Comparison of ENCODE assay signal across 19 mouse cellular contexts in genomic region chr9:91374665-91375064, GRCm38 (mm10). TPM values are rescaled to one million over a fixed set of nuclear protein-coding genes. Genes with fewer than 3 reads are reported as not detected.
A peak's percentile ranks its signal among the peaks of the same experiment; 100 is the strongest.
DNase-seq lines count a peak whose midpoint lies in the region; ATAC-seq and TF ChIP-seq lines count a peak whose summit lies in the region.
"Had no signal": no experiment of that assay in that cellular context is flagged by ENCODE, and none has a peak within 500 bp of the region (broad histone marks: within the 10 kb centered on the region; RNA-seq: fewer than 3 reads in every experiment).

No protein-coding gene starts in this region.

- 12% methylated on average over 4 of the region's 4 CpGs for WGBS in forebrain, embryonic 11.5 days
- 42% methylated on average over 4 of the region's 4 CpGs for WGBS in forebrain, postnatal 0 days
- WGBS in midbrain, embryonic 12.5 days: 6% methylated on average over 4 of the region's 4 CpGs
- 5% methylated on average over 4 of the region's 4 CpGs for WGBS in midbrain, embryonic 11.5 days
- WGBS in hindbrain, postnatal 0 days: 30% methylated on average over 4 of the region's 4 CpGs
- 16% methylated on average over 4 of the region's 4 CpGs for WGBS in neural tube, embryonic 15.5 days

- H3K9me3 ChIP-seq in forebrain, embryonic 11.5 days (ENCODE audit: control insufficient read depth, low read length): no peaks in the 10 kb centered on the region
- H3K9me3 ChIP-seq in forebrain, postnatal 0 days (ENCODE audit: low read length): no peaks in the 10 kb centered on the region
- no peaks in the 10 kb centered on the region for H3K9me3 ChIP-seq in midbrain, embryonic 12.5 days
- H3K9me3 ChIP-seq in midbrain, embryonic 11.5 days (ENCODE audit: control insufficient read depth, low read length): no peaks in the 10 kb centered on the region
- H3K9me3 ChIP-seq in hindbrain, postnatal 0 days (ENCODE audit: low read length): no peaks in the 10 kb centered on the region
- H3K9me3 ChIP-seq in neural tube, embryonic 15.5 days (replicated peaks): no peaks in the 10 kb centered on the region
- H3K9me3 ChIP-seq: limb, embryonic 13.5 days had no signal

- no peak for ATAC-seq in forebrain, embryonic 11.5 days (replicated peaks; ENCODE audit: low FRiP score)
- ATAC-seq in forebrain, postnatal 0 days: no peak
- no peak for ATAC-seq in midbrain, embryonic 12.5 days (ENCODE audit: low FRiP score, low read depth)
- ATAC-seq in midbrain, embryonic 11.5 days (ENCODE audit: low FRiP score): no peak
- no peak for ATAC-seq in hindbrain, postnatal 0 days
- ATAC-seq in neural tube, embryonic 15.5 days (ENCODE audit: low FRiP score): no peak
- ATAC-seq: CD4-positive, CD25-positive, alpha-beta regulatory T cell, adult 4 months; liver, postnatal 0 days had no signal

- no peak for TF ChIP-seq CTCF in forebrain, postnatal 0 days (IDR thresholded peaks at IDR 0.05; ENCODE audit: low read depth)
- no peak for TF ChIP-seq CTCF in hindbrain, postnatal 0 days (IDR thresholded peaks at IDR 0.05; ENCODE audit: low read depth)

- no peaks in the 10 kb centered on the region for H3K36me3 ChIP-seq in forebrain, embryonic 11.5 days (ENCODE audit: control insufficient read depth, insufficient read depth, low read length)
- no peaks in the 10 kb centered on the region for H3K36me3 ChIP-seq in forebrain, postnatal 0 days (ENCODE audit: insufficient read depth)
- H3K36me3 ChIP-seq in midbrain, embryonic 12.5 days: no peaks in the 10 kb centered on the region
- H3K36me3 ChIP-seq in midbrain, embryonic 11.5 days (ENCODE audit: control insufficient read depth, insufficient read depth, low read length): no peaks in the 10 kb centered on the region
- no peaks in the 10 kb centered on the region for H3K36me3 ChIP-seq in hindbrain, postnatal 0 days (ENCODE audit: insufficient read depth, low read length)
- no peaks in the 10 kb centered on the region for H3K36me3 ChIP-seq in neural tube, embryonic 15.5 days
- H3K36me3 ChIP-seq: limb, embryonic 13.5 days had no signal

- no peak overlapping the region for H3K27ac ChIP-seq in forebrain, embryonic 11.5 days (ENCODE audit: low read depth, low read length)
- no peak overlapping the region for H3K27ac ChIP-seq in forebrain, postnatal 0 days (ENCODE audit: low read depth, low read length)
- H3K27ac ChIP-seq in midbrain, embryonic 12.5 days (replicated peaks): no peak overlapping the region
- H3K27ac ChIP-seq in midbrain, embryonic 11.5 days (ENCODE audit: low read depth, low read length): no peak overlapping the region
- H3K27ac ChIP-seq in hindbrain, postnatal 0 days: peak overlapping the region; percentile 69; the same call in 1 of the 2 replicates
- H3K27ac ChIP-seq in neural tube, embryonic 15.5 days (replicated peaks): 0 out of 2 replicates have a peak overlapping the region, but pooled peaks have one; percentile 28
- H3K27ac ChIP-seq: limb, embryonic 13.5 days had no signal

- H3K9ac ChIP-seq in forebrain, embryonic 11.5 days (ENCODE audit: low read length): 0 out of 2 replicates have a peak overlapping the region, but pooled peaks have one; percentile 9
- no peak overlapping the region for H3K9ac ChIP-seq in forebrain, postnatal 0 days
- H3K9ac ChIP-seq in midbrain, embryonic 12.5 days (replicated peaks): no peak overlapping the region
- H3K9ac ChIP-seq in midbrain, embryonic 11.5 days (ENCODE audit: low read length): no peak overlapping the region
- H3K9ac ChIP-seq in hindbrain, postnatal 0 days (replicated peaks; ENCODE audit: low read length): peak overlapping the region; percentile 14; the same call in 1 of the 2 replicates
- no peak overlapping the region for H3K9ac ChIP-seq in neural tube, embryonic 15.5 days (replicated peaks)
- H3K9ac ChIP-seq: limb, embryonic 13.5 days; liver, postnatal 0 days had no signal

- H3K4me1 ChIP-seq in forebrain, embryonic 11.5 days (replicated peaks; ENCODE audit: control insufficient read depth, insufficient read depth, low read length): peaks cover 12% of the 10 kb centered on the region; the same call in 1 of the 2 replicates
- H3K4me1 ChIP-seq in forebrain, postnatal 0 days (ENCODE audit: insufficient read depth): no peaks in the 10 kb centered on the region
- H3K4me1 ChIP-seq in midbrain, embryonic 12.5 days: peaks cover 11% of the 10 kb centered on the region
- peaks cover 6% of the 10 kb centered on the region for H3K4me1 ChIP-seq in midbrain, embryonic 11.5 days (ENCODE audit: control insufficient read depth, insufficient read depth, low read length)
- no peaks in the 10 kb centered on the region; the same call in 1 of the 2 replicates for H3K4me1 ChIP-seq in hindbrain, postnatal 0 days (ENCODE audit: insufficient read depth, low read length)
- H3K4me1 ChIP-seq in neural tube, embryonic 15.5 days: peaks cover 16% of the 10 kb centered on the region
- H3K4me1 ChIP-seq: limb, embryonic 13.5 days had no signal

- peaks cover 62% of the 10 kb centered on the region for H3K27me3 ChIP-seq in forebrain, embryonic 11.5 days (ENCODE audit: control insufficient read depth, insufficient read depth, low read length)
- peaks cover 77% of the 10 kb centered on the region for H3K27me3 ChIP-seq in forebrain, postnatal 0 days (ENCODE audit: insufficient read depth, low read length)
- peaks cover 91% of the 10 kb centered on the region for H3K27me3 ChIP-seq in midbrain, embryonic 12.5 days
- peaks cover 94% of the 10 kb centered on the region for H3K27me3 ChIP-seq in midbrain, embryonic 11.5 days (ENCODE audit: control insufficient read depth, insufficient read depth, low read length)
- peaks cover 40% of the 10 kb centered on the region for H3K27me3 ChIP-seq in hindbrain, postnatal 0 days (ENCODE audit: insufficient read depth, low read length)
- peaks cover 69% of the 10 kb centered on the region for H3K27me3 ChIP-seq in neural tube, embryonic 15.5 days (replicated peaks)

- no peak for DNase-seq in forebrain, embryonic 11.5 days (ENCODE audit: low spot score)
- no peak for DNase-seq in forebrain, postnatal 0 days
- no peak for DNase-seq in midbrain, embryonic 11.5 days (ENCODE audit: low spot score, missing footprints)
- no peak for DNase-seq in hindbrain, postnatal 0 days (ENCODE audit: low spot score)
- DNase-seq in adrenal gland, postnatal 36 days: no peak
- DNase-seq: adrenal gland, adult 2 months; liver, postnatal 0 days; lung, postnatal 36 days; right cerebral cortex, postnatal 14 days; thymus, postnatal 36 days had no signal

- H3K4me2 ChIP-seq in forebrain, embryonic 11.5 days (ENCODE audit: low read depth, low read length, severe bottlenecking): peak overlapping the region; percentile 29; the same call in 1 of the 2 replicates
- no peak overlapping the region for H3K4me2 ChIP-seq in forebrain, postnatal 0 days (ENCODE audit: low read depth)
- peak overlapping the region; percentile 13; the same call in 1 of the 2 replicates for H3K4me2 ChIP-seq in midbrain, embryonic 12.5 days (replicated peaks)
- no peak overlapping the region for H3K4me2 ChIP-seq in midbrain, embryonic 11.5 days
- H3K4me2 ChIP-seq in hindbrain, postnatal 0 days (ENCODE audit: low read depth, low read length): peak overlapping the region; percentile 62
- H3K4me2 ChIP-seq in neural tube, embryonic 15.5 days: peak overlapping the region; percentile 19; the same call in 1 of the 2 replicates
- H3K4me2 ChIP-seq: limb, embryonic 13.5 days had no signal

- H3K4me3 ChIP-seq in forebrain, embryonic 11.5 days (ENCODE audit: low read depth, low read length): no peak overlapping the region
- no peak overlapping the region for H3K4me3 ChIP-seq in forebrain, postnatal 0 days (ENCODE audit: low read depth, low read length)
- H3K4me3 ChIP-seq in midbrain, embryonic 12.5 days: no peak overlapping the region
- no peak overlapping the region for H3K4me3 ChIP-seq in midbrain, embryonic 11.5 days (ENCODE audit: low read depth, low read length)
- H3K4me3 ChIP-seq in hindbrain, postnatal 0 days (ENCODE audit: low read length): no peak overlapping the region
- H3K4me3 ChIP-seq in neural tube, embryonic 15.5 days (replicated peaks): no peak overlapping the region
- H3K4me3 ChIP-seq: limb, embryonic 13.5 days had no signal

RNA-seq across cellular contexts. Expression of gene Zic1, which starts 9.1 kb away (rescaled TPM):
- polyA plus RNA-seq in forebrain, embryonic 11.5 days (2014; fragmentation: Nextera tagmentation; extraction: Ambion mirVana): 14.7 and 15.7 TPM in 2 replicates
- 65.4 and 127 TPM in 2 replicates for total RNA-seq in forebrain, postnatal 0 days (2014; rRNA removed)
- 4.4 and 8.9 TPM in 2 replicates for polyA plus RNA-seq in forebrain, postnatal 0 days (2015; fragmentation: Nextera tagmentation; extraction: Ambion mirVana)
- polyA plus RNA-seq in midbrain, embryonic 12.5 days (2016; fragmentation: Nextera tagmentation; extraction: Ambion mirVana): 11.9 and 17.2 TPM in 2 replicates
- 13.7 and 14.8 TPM in 2 replicates for polyA plus RNA-seq in midbrain, embryonic 11.5 days (2014; fragmentation: Nextera tagmentation; extraction: Ambion mirVana)
- total RNA-seq in hindbrain, postnatal 0 days (2014; rRNA removed): 281 and 342 TPM in 2 replicates
- 19.7 and 21.5 TPM in 2 replicates for polyA plus RNA-seq in hindbrain, postnatal 0 days (2015; fragmentation: Nextera tagmentation; extraction: Ambion mirVana)
- polyA plus RNA-seq in neural tube, embryonic 15.5 days (2015; fragmentation: Nextera tagmentation; extraction: Ambion mirVana): 9.7 and 13.2 TPM in 2 replicates
- total RNA-seq in adrenal gland, postnatal 36 days (2021): not detected
- total RNA-seq: adrenal gland, adult 2 months; granulocyte monocyte progenitor cell, adult 5-6 weeks; MEL; monocyte, adult 5-6 weeks had no signal
- polyA plus RNA-seq: CD4-positive, CD25-positive, alpha-beta regulatory T cell, adult 4 months; liver, postnatal 0 days had no signal

RNA-seq across cellular contexts. Expression of gene Zic4, which starts 12.5 kb away (rescaled TPM):
- 58.8 and 59.5 TPM in 2 replicates for polyA plus RNA-seq in forebrain, embryonic 11.5 days (2014; fragmentation: Nextera tagmentation; extraction: Ambion mirVana)
- 44.3 and 99.2 TPM in 2 replicates for total RNA-seq in forebrain, postnatal 0 days (2014; rRNA removed)
- polyA plus RNA-seq in forebrain, postnatal 0 days (2015; fragmentation: Nextera tagmentation; extraction: Ambion mirVana): 24.7 and 48.1 TPM in 2 replicates
- polyA plus RNA-seq in midbrain, embryonic 12.5 days (2016; fragmentation: Nextera tagmentation; extraction: Ambion mirVana): 44.6 and 76.9 TPM in 2 replicates
- polyA plus RNA-seq in midbrain, embryonic 11.5 days (2014; fragmentation: Nextera tagmentation; extraction: Ambion mirVana): 41.7 and 42.5 TPM in 2 replicates
- 107 and 144 TPM in 2 replicates for total RNA-seq in hindbrain, postnatal 0 days (2014; rRNA removed)
- polyA plus RNA-seq in hindbrain, postnatal 0 days (2015; fragmentation: Nextera tagmentation; extraction: Ambion mirVana): 51.0 and 58.2 TPM in 2 replicates
- 28.3 and 44.9 TPM in 2 replicates for polyA plus RNA-seq in neural tube, embryonic 15.5 days (2015; fragmentation: Nextera tagmentation; extraction: Ambion mirVana)
- total RNA-seq in adrenal gland, postnatal 36 days (2021): not detected
- total RNA-seq: adrenal gland, adult 2 months; granulocyte monocyte progenitor cell, adult 5-6 weeks; MEL; monocyte, adult 5-6 weeks had no signal
- polyA plus RNA-seq: adrenal gland, adult 2 months; heart, embryonic 16.5 days; kidney, embryonic 14.5 days; liver, postnatal 0 days had no signal

Comparison
In these comparisons a context has a peak if more than half of its experiments do, and no peak if none do; other contexts are left out.
1. H3K4me2 ChIP-seq: peak in forebrain, embryonic 11.5 days (single experiment), midbrain, embryonic 12.5 days (single experiment), hindbrain, postnatal 0 days (single experiment) and neural tube, embryonic 15.5 days (single experiment); none in forebrain, postnatal 0 days (single experiment) and midbrain, embryonic 11.5 days (single experiment).
2. H3K9ac ChIP-seq: peak in forebrain, embryonic 11.5 days (single experiment) and hindbrain, postnatal 0 days (single experiment); none in forebrain, postnatal 0 days (single experiment), midbrain, embryonic 12.5 days (single experiment), midbrain, embryonic 11.5 days (single experiment) and neural tube, embryonic 15.5 days (single experiment).
3. H3K27ac ChIP-seq: peak in hindbrain, postnatal 0 days (single experiment) and neural tube, embryonic 15.5 days (single experiment); none in forebrain, embryonic 11.5 days (single experiment), forebrain, postnatal 0 days (single experiment), midbrain, embryonic 12.5 days (single experiment) and midbrain, embryonic 11.5 days (single experiment).